Mouse (Mus musculus) heart, postnatal 0 days (tissue): ENCODE results near the gene Fibp. TPM values are rescaled to one million over a fixed set of nuclear protein-coding genes. Genes with fewer than 3 reads are reported as not detected.

Experiments used
- ATAC-seq: fragments of 200-750 bp; cut with Nextera tagmentation; 2 replicates; pipeline ENCODE4 v1.8.0; 2017; ENCODE audit warnings: low read depth, moderate number of reproducible peaks, moderate library complexity; ENCODE audit not compliant: insufficient read depth
- DNase-seq: peaks from one replicate; pipeline ENCODE4 v3.0.0-alpha.2; 2016; ENCODE audit warnings: low spot score
- H3K27ac ChIP-seq: fragments of 300-500 bp; sonication (generic); 2 replicates; pipeline ENCODE4 v1.5.1; 2014; ENCODE audit warnings: low read depth, mild to moderate bottlenecking
- H3K27me3 ChIP-seq: fragments of 300-500 bp; sonication (generic); 2 replicates; pipeline ENCODE4 v1.6.1; 2014; ENCODE audit warnings: low read length, mixed read lengths; ENCODE audit not compliant: control insufficient read depth, insufficient read depth
- H3K36me3 ChIP-seq: fragments of 300-500 bp; sonication (generic); replicated peaks from 2 replicates; pipeline ENCODE4 v1.6.1; 2014; ENCODE audit warnings: low read length, mixed read lengths; ENCODE audit not compliant: control insufficient read depth, insufficient read depth
- H3K4me1 ChIP-seq: fragments of 300-500 bp; sonication (generic); 2 replicates; pipeline ENCODE4 v1.6.1; 2014; ENCODE audit warnings: antibody characterized with exemption; ENCODE audit not compliant: control insufficient read depth, insufficient read depth
- H3K4me2 ChIP-seq: fragments of 300-500 bp; sonication (generic); 2 replicates; pipeline ENCODE4 v1.6.1; 2014; ENCODE audit warnings: low read depth, mild to moderate bottlenecking, low read length, moderate library complexity
- H3K4me3 ChIP-seq: fragments of 300-500 bp; sonication (generic); 2 replicates; pipeline ENCODE4 v1.5.1; 2014; ENCODE audit warnings: low read depth, low read length
- H3K9ac ChIP-seq: fragments of 300-500 bp; sonication (generic); replicated peaks from 2 replicates; pipeline ENCODE4 v1.6.1; 2014; ENCODE audit warnings: low read depth, low read length, mixed read lengths
- H3K9me3 ChIP-seq: fragments of 300-500 bp; sonication (generic); replicated peaks from 2 replicates; pipeline ENCODE4 v1.6.1; 2016; ENCODE audit warnings: low read length; ENCODE audit not compliant: control insufficient read depth
- CTCF ChIP-seq: IDR thresholded peaks from 2 replicates; pipeline ENCODE4 v1.5.1; 2016; ENCODE audit warnings: antibody characterized with exemption, control low read depth, low read depth
- EP300 ChIP-seq: IDR thresholded peaks from 2 replicates; pipeline ENCODE4 v1.6.1; 2016; ENCODE audit warnings: antibody characterized with exemption, low read depth
- WGBS: fragments of 180-500 bp; shearing (Covaris S2); extraction: QIAGEN DNeasy Blood & Tissue Kit; methylation state at CpG from one replicate; pipeline ENCODE4 v1.1.7; 2014; 5-methylcytosine and 5-hydroxymethylcytosine counted together
- polyA plus RNA-seq: library from polyadenylated mRNA; unstranded; fragments of >200 nt; fragmentation: Nextera tagmentation; extraction: Ambion mirVana; gene quantifications from 2 replicates; pipeline ENCODE4 v1.2.1, GENCODE M21; 2015
- total RNA-seq: library from RNA; depleted of rRNA; stranded (reverse); fragments of >200 nt; gene quantifications from 2 replicates; pipeline ENCODE4 v1.2.3, GENCODE M21; 2014; ENCODE audit warnings: low replicate concordance

Fibp gene
- total and polyA plus RNA-seq, 2 experiments from 2014 or later, result 86.4 to 146 TPM

DNA sequence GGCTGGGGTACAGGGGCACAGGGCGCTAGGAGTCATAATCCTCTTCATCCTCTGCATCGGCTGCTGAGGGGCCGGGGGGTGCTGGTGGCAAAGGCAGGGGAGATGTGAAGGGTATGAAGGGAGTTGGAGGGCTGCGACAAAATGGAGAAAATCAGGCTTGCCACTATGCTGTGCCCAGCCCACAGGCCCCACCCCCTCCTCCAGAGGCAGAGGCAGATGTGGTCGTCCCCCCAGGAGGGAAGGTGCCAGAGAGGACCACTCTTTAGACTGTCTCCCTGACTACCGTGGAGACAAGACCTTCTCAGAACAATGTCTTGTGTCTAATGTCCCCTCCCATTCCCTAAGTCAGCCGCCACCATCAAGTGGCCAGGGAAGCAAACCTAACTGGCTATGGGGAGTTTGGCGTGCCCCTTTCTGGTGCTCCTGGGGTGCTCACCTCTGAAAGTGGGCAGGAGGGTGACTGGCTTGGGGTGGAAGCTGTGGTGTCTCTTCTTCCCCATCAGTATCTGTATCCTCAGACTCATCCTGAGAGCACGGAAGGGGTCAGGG is 37.4 kb upstream of the Fibp start:
- 78% methylated on average over 9 of the region's 9 CpGs for WGBS

DNA sequence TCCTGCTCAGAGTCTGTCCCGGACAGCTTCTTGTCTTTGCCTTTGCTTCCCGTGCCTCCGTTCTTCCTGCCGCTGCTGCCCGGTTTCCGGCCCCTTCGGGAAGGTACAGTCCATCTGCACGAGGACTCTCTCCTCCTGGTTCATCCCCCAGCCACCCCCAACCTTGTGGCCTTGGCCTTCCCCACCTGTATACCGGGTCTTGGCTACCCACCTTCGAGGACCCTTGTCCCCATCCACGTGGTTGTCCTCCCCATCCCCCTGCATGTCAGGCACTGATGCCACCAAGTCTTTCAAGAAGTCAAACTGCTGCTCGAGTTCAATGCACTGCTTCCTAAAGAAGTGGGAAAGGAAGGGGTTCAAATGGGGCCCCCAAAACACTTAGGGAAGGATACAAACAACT is 36.9 kb upstream of the Fibp start:
- WGBS, result 69% methylated on average over 12 of the region's 12 CpGs
- DNase-seq, result no peak
- peak overlapping the region; percentile 80 for H3K4me2 ChIP-seq
- H3K9ac ChIP-seq, result peak overlapping the region; percentile 73
- ATAC-seq, result no peak
- H3K27me3 ChIP-seq, result no peaks in the 10 kb centered on the region
- TF ChIP-seq EP300, result no peak
- TF ChIP-seq CTCF, result no peak
- H3K4me3 ChIP-seq, result peak overlapping the region; percentile 61
- H3K36me3 ChIP-seq, result peaks cover 46% of the 10 kb centered on the region
- H3K9me3 ChIP-seq, result no peaks in the 10 kb centered on the region
- peak overlapping the region; percentile 91 for H3K27ac ChIP-seq
- peaks cover 15% of the 10 kb centered on the region for H3K4me1 ChIP-seq

More for the DNA sequence above, 37.4 kb upstream of the Fibp start:
- H3K27ac ChIP-seq, result no peak overlapping the region
- H3K9me3 ChIP-seq, result no peaks in the 10 kb centered on the region
- peak overlapping the region; percentile 80; the same call in 1 of the 2 replicates for H3K4me2 ChIP-seq
- no peaks in the 10 kb centered on the region for H3K27me3 ChIP-seq
- DNase-seq (no peak), ATAC-seq (no peak)
- TF ChIP-seq CTCF, result no peak
- no peak for TF ChIP-seq EP300
- H3K9ac ChIP-seq, result no peak overlapping the region
- peaks cover 15% of the 10 kb centered on the region for H3K4me1 ChIP-seq
- 0 out of 2 replicates have a peak overlapping the region, but pooled peaks have one; percentile 61 for H3K4me3 ChIP-seq
- H3K36me3 ChIP-seq, result peaks cover 51% of the 10 kb centered on the region

DNA sequence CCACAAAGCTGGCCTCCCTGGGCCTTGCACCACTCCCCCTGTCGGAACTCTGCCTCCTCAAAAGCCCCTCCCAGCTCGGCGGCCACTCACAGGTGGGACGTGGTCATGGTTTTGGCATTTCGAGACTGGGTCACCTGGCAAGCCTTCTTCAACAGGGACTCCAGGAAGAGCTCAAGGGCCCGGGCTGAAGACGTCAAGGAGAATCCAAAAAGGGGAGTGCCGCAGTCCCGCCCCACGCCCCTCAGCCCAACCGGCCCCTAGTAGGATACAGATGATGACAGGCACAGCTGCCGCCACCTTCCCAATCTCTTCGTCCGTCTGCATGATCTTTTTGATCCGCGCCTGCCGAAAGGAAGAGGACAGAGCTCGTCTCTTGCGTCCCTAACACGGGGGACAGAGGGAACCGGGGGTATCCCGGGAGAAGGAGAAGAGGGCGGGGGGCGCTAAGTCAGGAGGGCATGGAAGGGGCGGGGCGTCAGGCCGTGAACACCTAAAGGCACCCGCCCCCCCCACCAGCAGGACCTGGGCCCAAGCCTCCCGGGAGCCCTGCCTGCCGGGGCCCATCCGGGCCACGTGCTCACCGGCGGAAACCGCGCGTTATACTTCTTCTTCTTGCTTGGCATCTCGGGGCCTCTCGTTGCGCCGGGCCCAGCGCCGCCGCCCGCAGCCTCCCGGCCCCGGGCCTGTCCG is 36.2 kb upstream of the Fibp start:
- under 1% methylated on average over 35 of the region's 48 CpGs for WGBS
- Histone ChIP-seq H3K4me1 (peaks cover 15% of the 10 kb centered on the region), H3K4me3 (peak overlapping the region; percentile 61), H3K9me3 (no peaks in the 10 kb centered on the region), H3K36me3 (peaks cover 46% of the 10 kb centered on the region), H3K27me3 (no peaks in the 10 kb centered on the region), H3K9ac (peak overlapping the region; percentile 73), H3K27ac (peak overlapping the region; percentile 91), H3K4me2 (peak overlapping the region; percentile 80)
- DNase-seq (peak; percentile 43), ATAC-seq (peak; percentile 53)
- TF ChIP-seq EP300, result no peak
- no peak; the same call in 1 of the 2 replicates for TF ChIP-seq CTCF

- Histone ChIP-seq H3K27ac (peak within 1 kb of the TSS; percentile 91), H3K9me3 (no peaks in the 10 kb centered on the region), H3K36me3 (peaks cover 40% of the 10 kb centered on the region), H3K4me2 (peak within 1 kb of the TSS; percentile 81), H3K27me3 (no peaks in the 10 kb centered on the region), H3K4me3 (peak within 1 kb of the TSS; percentile 61), H3K9ac (peak within 1 kb of the TSS; percentile 73), H3K4me1 (peaks cover 15% of the 10 kb centered on the region)
- TF ChIP-seq EP300 (no peak; the same call in 1 of the 2 replicates), CTCF (no peak)
- WGBS, result under 1% methylated on average over 50 of the region's 87 CpGs
- DNase-seq (peak; percentile 98), ATAC-seq (peak; percentile 88)
Measured at GRCm38 (mm10) chr19:5424782-5425741, 35.4 kb upstream of the Fibp start, which contains the start of the genes Drap1 and AI837181. Drap1 (minus strand) TSS chr19:5424979. AI837181 (plus strand) TSS chr19:5425144.

- Histone ChIP-seq H3K27ac (peak overlapping the region; percentile 83), H3K27me3 (no peaks in the 10 kb centered on the region), H3K36me3 (peaks cover 30% of the 10 kb centered on the region), H3K9me3 (no peaks in the 10 kb centered on the region), H3K4me3 (peak overlapping the region; percentile 61), H3K4me2 (peak overlapping the region; percentile 81), H3K4me1 (peaks cover 15% of the 10 kb centered on the region), H3K9ac (peak overlapping the region; percentile 73)
- WGBS, result 82% methylated on average over 18 of the region's 18 CpGs
- DNase-seq (no peak), ATAC-seq (no peak)
- TF ChIP-seq CTCF (no peak), EP300 (no peak)
Measured at GRCm38 (mm10) chr19:5425906-5426565, 34.4 kb upstream of the Fibp start.
